Mouse (Mus musculus): ENCODE measurements around the gene B3galnt1. TPM values are rescaled to one million over a fixed set of nuclear protein-coding genes. Genes with fewer than 3 reads are reported as not detected.
"Not testable (repeated sequence)": the region's sequence is repeated elsewhere in the genome, so short reads cannot be mapped to it uniquely, and the experiment has no call there.

B3galnt1 gene
- polyA plus RNA-seq, 1 experiment from 2014 or later = 5.1 TPM

- no peak overlapping the region for H3K4me2 ChIP-seq
- no peak overlapping the region for H3K9ac ChIP-seq
- 80% methylated on average over 6 of the region's 6 CpGs for WGBS (ENCODE audit: insufficient replicate concordance)
- ATAC-seq = no peak
- no peak overlapping the region for H3K4me3 ChIP-seq
- H3K9me3 ChIP-seq (replicated peaks) = no peaks in the 10 kb centered on the region
- no peak overlapping the region for H3K27ac ChIP-seq
- H3K36me3 ChIP-seq = no peaks in the 10 kb centered on the region
- H3K27me3 ChIP-seq (replicated peaks) = peaks cover 40% of the 10 kb centered on the region
- H3K4me1 ChIP-seq = no peaks in the 10 kb centered on the region
Measured at GRCm38 (mm10) chr3:69597211-69597610, 1.5 kb downstream of the B3galnt1 start.

GRCm38 (mm10) chr3:69596116-69596515 is 2.6 kb downstream of the B3galnt1 start:
- WGBS (ENCODE audit: insufficient replicate concordance) = 59% methylated on average over 3 of the region's 3 CpGs

GRCm38 (mm10) chr3:69594071-69594470 is 4.7 kb downstream of the B3galnt1 start:
- WGBS (ENCODE audit: insufficient replicate concordance) = 60% methylated on average over 9 of the region's 9 CpGs
- no peak overlapping the region for H3K27ac ChIP-seq
- no peak overlapping the region for H3K9ac ChIP-seq
- no peak overlapping the region for H3K4me3 ChIP-seq
- H3K27me3 ChIP-seq (replicated peaks) = peaks cover 25% of the 10 kb centered on the region
- no peaks in the 10 kb centered on the region for H3K4me1 ChIP-seq
- H3K9me3 ChIP-seq (replicated peaks) = no peaks in the 10 kb centered on the region
- H3K36me3 ChIP-seq = no peaks in the 10 kb centered on the region
- H3K4me2 ChIP-seq = no peak overlapping the region
- ATAC-seq = no peak

More at GRCm38 (mm10) chr3:69596116-69596515, 2.6 kb downstream of the B3galnt1 start:
- no peak for ATAC-seq
- Histone ChIP-seq H3K9me3 (replicated peaks) (no peaks in the 10 kb centered on the region), H3K36me3 (no peaks in the 10 kb centered on the region), H3K4me1 (no peaks in the 10 kb centered on the region), H3K4me2 (no peak overlapping the region), H3K27ac (no peak overlapping the region), H3K4me3 (no peak overlapping the region), H3K9ac (no peak overlapping the region), H3K27me3 (replicated peaks) (peaks cover 35% of the 10 kb centered on the region)

- WGBS (ENCODE audit: insufficient replicate concordance) = 62% methylated on average over 8 of the region's 8 CpGs
- H3K9ac ChIP-seq = no peak overlapping the region
- peaks cover 19% of the 10 kb centered on the region for H3K27me3 ChIP-seq (replicated peaks)
- peaks cover 3% of the 10 kb centered on the region for H3K4me1 ChIP-seq
- H3K4me2 ChIP-seq = no peak overlapping the region
- no peak for ATAC-seq
- no peak overlapping the region for H3K27ac ChIP-seq
- H3K9me3 ChIP-seq (replicated peaks) = no peaks in the 10 kb centered on the region
- no peak overlapping the region for H3K4me3 ChIP-seq
- H3K36me3 ChIP-seq = no peaks in the 10 kb centered on the region
Measured at GRCm38 (mm10) chr3:69593426-69593825, 5.3 kb downstream of the B3galnt1 start.

GRCm38 (mm10) chr3:69588101-69588760 is 10.5 kb downstream of the B3galnt1 start:
- no peak overlapping the region for H3K4me3 ChIP-seq
- no peak overlapping the region for H3K27ac ChIP-seq
- ATAC-seq = no peak
- peaks cover 9% of the 10 kb centered on the region for H3K4me1 ChIP-seq
- H3K9me3 ChIP-seq (replicated peaks) = no peaks in the 10 kb centered on the region
- no peak overlapping the region for H3K4me2 ChIP-seq
- H3K36me3 ChIP-seq = no peaks in the 10 kb centered on the region
- H3K27me3 ChIP-seq (replicated peaks) = no peaks in the 10 kb centered on the region
- H3K9ac ChIP-seq = no peak overlapping the region
- WGBS (ENCODE audit: insufficient replicate concordance) = 21% methylated on average over 10 of the region's 10 CpGs

GRCm38 (mm10) chr3:69583798-69584197 is 15.0 kb downstream of the B3galnt1 start:
- Histone ChIP-seq H3K9me3 (replicated peaks) (no peaks in the 10 kb centered on the region), H3K4me1 (peaks cover 9% of the 10 kb centered on the region), H3K36me3 (no peaks in the 10 kb centered on the region), H3K4me2 (no peak overlapping the region), H3K4me3 (no peak overlapping the region), H3K27ac (no peak overlapping the region), H3K9ac (no peak overlapping the region), H3K27me3 (replicated peaks) (no peaks in the 10 kb centered on the region)
- WGBS (ENCODE audit: insufficient replicate concordance) = 54% methylated on average over 1 of the region's 1 CpGs
- no peak for ATAC-seq

- Histone ChIP-seq H3K9ac (no peak overlapping the region), H3K27ac (no peak overlapping the region)
Measured at GRCm38 (mm10) chr3:69578791-69579190, 20.0 kb downstream of the B3galnt1 start.

GRCm38 (mm10) chr3:69576715-69577114 is 22.0 kb downstream of the B3galnt1 start:
- WGBS (ENCODE audit: insufficient replicate concordance) = 49% methylated on average over 3 of the region's 3 CpGs
- H3K36me3 ChIP-seq = no peaks in the 10 kb centered on the region
- H3K27me3 ChIP-seq (replicated peaks) = no peaks in the 10 kb centered on the region
- no peaks in the 10 kb centered on the region for H3K9me3 ChIP-seq (replicated peaks)
- no peak overlapping the region for H3K4me3 ChIP-seq
- no peak for ATAC-seq
- no peak overlapping the region for H3K9ac ChIP-seq
- no peak overlapping the region for H3K27ac ChIP-seq
- H3K4me2 ChIP-seq = no peak overlapping the region
- H3K4me1 ChIP-seq = no peaks in the 10 kb centered on the region

More at GRCm38 (mm10) chr3:69578791-69579190, 20.0 kb downstream of the B3galnt1 start:
- no peak overlapping the region for H3K4me2 ChIP-seq
- no peaks in the 10 kb centered on the region for H3K4me1 ChIP-seq
- 64% methylated on average over 1 of the region's 1 CpGs for WGBS (ENCODE audit: insufficient replicate concordance)
- no peak for ATAC-seq
- no peaks in the 10 kb centered on the region for H3K9me3 ChIP-seq (replicated peaks)
- no peaks in the 10 kb centered on the region for H3K27me3 ChIP-seq (replicated peaks)
- H3K36me3 ChIP-seq = no peaks in the 10 kb centered on the region
- H3K4me3 ChIP-seq = no peak overlapping the region

- Histone ChIP-seq H3K4me3 (no peak overlapping the region), H3K9ac (no peak overlapping the region), H3K4me2 (no peak overlapping the region), H3K27me3 (replicated peaks) (no peaks in the 10 kb centered on the region), H3K36me3 (no peaks in the 10 kb centered on the region), H3K9me3 (replicated peaks) (no peaks in the 10 kb centered on the region), H3K4me1 (no peaks in the 10 kb centered on the region), H3K27ac (no peak overlapping the region)
- WGBS (ENCODE audit: insufficient replicate concordance) = 80% methylated on average over 11 of the region's 11 CpGs
- no peak for ATAC-seq
Measured at GRCm38 (mm10) chr3:69575577-69575976, 23.2 kb downstream of the B3galnt1 start.

GRCm38 (mm10) chr3:69572561-69572960 is 26.2 kb downstream of the B3galnt1 start:
- H3K36me3 ChIP-seq = no peaks in the 10 kb centered on the region
- no peaks in the 10 kb centered on the region for H3K4me1 ChIP-seq
- H3K4me2 ChIP-seq = no peak overlapping the region
- no peak for ATAC-seq
- no peaks in the 10 kb centered on the region for H3K9me3 ChIP-seq (replicated peaks)
- no peak overlapping the region for H3K27ac ChIP-seq
- no peak overlapping the region for H3K4me3 ChIP-seq
- 81% methylated on average over 5 of the region's 5 CpGs for whole genome bisulfite sequencing (ENCODE audit: insufficient replicate concordance)
- H3K9ac ChIP-seq = no peak overlapping the region
- no peaks in the 10 kb centered on the region for H3K27me3 ChIP-seq (replicated peaks)

GRCm38 (mm10) chr3:69565586-69565985 is 33.2 kb downstream of the B3galnt1 start:
- H3K27me3 ChIP-seq (replicated peaks); H3K9me3 ChIP-seq (replicated peaks); H3K4me1 ChIP-seq; ATAC-seq; H3K36me3 ChIP-seq; H3K4me3 ChIP-seq; H3K9ac ChIP-seq; H3K4me2 ChIP-seq; H3K27ac ChIP-seq: not testable (repeated sequence)
- WGBS (ENCODE audit: insufficient replicate concordance) = 73% methylated on average over 1 of the region's 1 CpGs

GRCm38 (mm10) chr3:69563406-69563805 is 35.4 kb downstream of the B3galnt1 start:
- H3K27me3 ChIP-seq (replicated peaks) = no peaks in the 10 kb centered on the region
- WGBS (ENCODE audit: insufficient replicate concordance) = 81% methylated on average over 5 of the region's 6 CpGs

GRCm38 (mm10) chr3:69561686-69562085 is 37.1 kb downstream of the B3galnt1 start:
- no peak overlapping the region for H3K4me2 ChIP-seq
- WGBS (ENCODE audit: insufficient replicate concordance) = 78% methylated on average over 5 of the region's 5 CpGs

More at GRCm38 (mm10) chr3:69563406-69563805, 35.4 kb downstream of the B3galnt1 start:
- Histone ChIP-seq H3K9me3 (replicated peaks) (no peaks in the 10 kb centered on the region), H3K9ac (no peak overlapping the region), H3K4me3 (no peak overlapping the region), H3K36me3 (no peaks in the 10 kb centered on the region), H3K27ac (no peak overlapping the region), H3K4me1 (no peaks in the 10 kb centered on the region), H3K4me2 (no peak overlapping the region)
- ATAC-seq = no peak

More at GRCm38 (mm10) chr3:69561686-69562085, 37.1 kb downstream of the B3galnt1 start:
- no peak for ATAC-seq
- no peaks in the 10 kb centered on the region for H3K4me1 ChIP-seq
- no peaks in the 10 kb centered on the region for H3K36me3 ChIP-seq
- H3K27ac ChIP-seq = no peak overlapping the region
- no peak overlapping the region for H3K4me3 ChIP-seq
- H3K27me3 ChIP-seq (replicated peaks) = no peaks in the 10 kb centered on the region
- no peaks in the 10 kb centered on the region for H3K9me3 ChIP-seq (replicated peaks)
- H3K9ac ChIP-seq = no peak overlapping the region

All from liver, embryonic 12.5 days (tissue).